Mouse (Mus musculus) layer of hippocampus, adult 11-12 months (tissue): ENCODE results near the gene Dbn1.
"Not testable (repeated sequence)": the region's sequence is repeated elsewhere in the genome, so short reads cannot be mapped to it uniquely, and the experiment has no call there.

Source experiments
- DNase-seq: peaks from one replicate; pipeline ENCODE4 v3.0.0; 2022; ENCODE audit warnings: low spot score

Dbn1 gene

GRCm38 (mm10) chr13:55450511-55450980 lies 37.4 kb downstream of the Dbn1 start:
- DNase-seq = peak; percentile 58

- no peak for DNase-seq
Observed at GRCm38 (mm10) chr13:55449679-55450441, 38.1 kb downstream of the Dbn1 start.

GRCm38 (mm10) chr13:55449205-55449604 lies 38.7 kb downstream of the Dbn1 start:
- DNase-seq = no peak

GRCm38 (mm10) chr13:55448131-55448530 lies 39.8 kb downstream of the Dbn1 start:
- DNase-seq = no peak

GRCm38 (mm10) chr13:55447543-55447943 lies 40.4 kb downstream of the Dbn1 start:
- DNase-seq = no peak

GRCm38 (mm10) chr13:55446483-55447105 lies 41.3 kb downstream of the Dbn1 start:
- no peak for DNase-seq

GRCm38 (mm10) chr13:55445361-55446091 lies 42.4 kb downstream of the Dbn1 start:
- DNase-seq = no peak

- DNase-seq = peak; percentile 100
Observed at GRCm38 (mm10) chr13:55444937-55445315, 43.0 kb downstream of the Dbn1 start, which contains the start of gene Grk6. Gene Grk6 (plus strand): TSS chr13:55445072.

GRCm38 (mm10) chr13:55444286-55444936 lies 43.5 kb downstream of the Dbn1 start:
- no peak for DNase-seq

GRCm38 (mm10) chr13:55443799-55444285 lies 44.1 kb downstream of the Dbn1 start:
- DNase-seq = no peak

GRCm38 (mm10) chr13:55437111-55437629 lies 50.7 kb downstream of the Dbn1 start:
- not testable (repeated sequence) for DNase-seq

- no peak for DNase-seq
Observed at GRCm38 (mm10) chr13:55431889-55432685, 55.8 kb downstream of the Dbn1 start.

- no peak for DNase-seq
Observed at GRCm38 (mm10) chr13:55430566-55430965, 57.3 kb downstream of the Dbn1 start.

- no peak for DNase-seq
Observed at GRCm38 (mm10) chr13:55429226-55429888, 58.6 kb downstream of the Dbn1 start.

- DNase-seq = no peak
Observed at GRCm38 (mm10) chr13:55426613-55427012, 61.3 kb downstream of the Dbn1 start, which contains the start of gene F12. Gene F12 (minus strand): TSS chr13:55426793.
